Mouse (Mus musculus) ES-E14 (cell line): ENCODE data around the gene Rab19.

Experiments used
- CHD2 ChIP-seq: IDR thresholded peaks from 2 replicates; pipeline ENCODE4 v1.6.1; 2014; ENCODE audit warnings: mild to moderate bottlenecking, low read depth, low read length, inconsistent platforms
- HCFC1 ChIP-seq: IDR thresholded peaks from 2 replicates; pipeline ENCODE4 v1.6.1; 2012; ENCODE audit warnings: low read length, inconsistent platforms, borderline replicate concordance; ENCODE audit not compliant: insufficient read depth
- MAFK ChIP-seq: IDR thresholded peaks from 2 replicates; pipeline ENCODE4 v1.6.1; 2014; ENCODE audit warnings: mild to moderate bottlenecking, low read depth, low read length, inconsistent platforms; ENCODE audit not compliant: insufficient read depth
- ZC3H11A ChIP-seq: IDR thresholded peaks from 2 replicates; pipeline ENCODE4 v1.6.1; 2012; ENCODE audit warnings: low read depth, mild to moderate bottlenecking, inconsistent platforms, low read length, borderline replicate concordance
- ZNF384 ChIP-seq: IDR thresholded peaks from 2 replicates; pipeline ENCODE4 v1.6.1; 2012; ENCODE audit warnings: low read depth, low read length, inconsistent platforms

DNA sequence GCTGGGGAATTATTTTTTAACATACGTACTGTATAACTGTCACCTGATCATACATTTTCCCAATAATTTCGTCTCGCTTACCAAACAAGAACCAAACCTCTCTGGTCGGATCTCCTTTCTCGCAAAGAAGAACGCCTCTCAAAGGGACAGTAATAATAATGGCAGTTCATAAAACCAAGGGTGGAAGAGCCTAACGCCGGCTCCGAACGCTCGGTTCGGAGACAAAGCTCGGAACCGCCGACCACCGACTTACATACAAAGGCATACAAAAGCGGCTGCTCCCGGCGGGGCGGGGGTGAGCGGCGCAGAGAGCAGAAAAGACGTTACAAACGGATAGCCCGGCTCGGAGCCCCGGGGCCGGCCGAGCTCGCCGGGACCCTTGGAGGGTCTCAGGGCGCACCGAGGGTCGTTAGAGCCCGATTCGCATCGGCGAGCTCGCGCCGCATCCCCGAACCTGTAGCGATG lies 38.4 kb downstream of the Rab19 start:
- TF ChIP-seq HCFC1 (no peak), ZNF384 (no peak), CHD2 (no peak), ZC3H11A (no peak), MAFK (no peak)
